Mouse (Mus musculus) heart, adult 2 months (tissue): Measurements from ENCODE around the gene Tmem50a. TPM values are rescaled to one million over a fixed set of nuclear protein-coding genes. Genes with fewer than 3 reads are reported as not detected.

Experiments
- DNase-seq, 2 experiments: peaks; one replicate each; pipeline ENCODE4 v3.0.0; 2021
- H3K27ac ChIP-seq: fragments of 200-600 bp; 2 replicates; pipeline ENCODE4 v1.8.1; 2022
- H3K27me3 ChIP-seq: fragments of 200-500 bp; 2 replicates; pipeline ENCODE4 v1.6.1; 2012; ENCODE audit warnings: mild to moderate bottlenecking, low read length, inconsistent platforms, mixed read lengths; ENCODE audit not compliant: control insufficient read depth, insufficient read depth
- H3K36me3 ChIP-seq: fragments of 200-500 bp; 2 replicates; pipeline ENCODE4 v1.6.1; 2012; ENCODE audit warnings: low read length, inconsistent platforms; ENCODE audit not compliant: control insufficient read depth, insufficient read depth
- H3K4me1 ChIP-seq: fragments of 200-500 bp; 2 replicates; pipeline ENCODE4 v1.6.1; 2011; ENCODE audit warnings: low read length; ENCODE audit not compliant: control insufficient read depth, insufficient read depth
- H3K4me3 ChIP-seq: fragments of 200-600 bp; 2 replicates; pipeline ENCODE4 v1.8.1; 2022
- H3K79me2 ChIP-seq: fragments of 200-500 bp; replicated peaks from 2 replicates; pipeline ENCODE4 v1.6.1; 2012; ENCODE audit warnings: mild to moderate bottlenecking, inconsistent platforms, low read length, moderate library complexity, mixed read lengths; ENCODE audit not compliant: control insufficient read depth, insufficient read depth
- H3K9ac ChIP-seq: fragments of 200-500 bp; 2 replicates; pipeline ENCODE4 v1.6.1; 2012; ENCODE audit warnings: low read depth, mild to moderate bottlenecking, control low read depth, inconsistent platforms, low read length, mixed read lengths
- CTCF ChIP-seq: fragments of 200-600 bp; IDR thresholded peaks from 2 replicates; pipeline ENCODE4 v1.8.1; 2022; ENCODE audit warnings: antibody characterized with exemption, mild to moderate bottlenecking, moderate library complexity
- EP300 ChIP-seq: fragments of 200-500 bp; IDR thresholded peaks from 2 replicates; pipeline ENCODE4 v1.6.1; 2011; ENCODE audit warnings: low read depth, low read length, control low read depth; ENCODE audit not compliant: insufficient read depth
- POLR2A ChIP-seq: fragments of 200-500 bp; IDR thresholded peaks from 2 replicates; pipeline ENCODE4 v1.6.1; 2011; ENCODE audit warnings: mild to moderate bottlenecking, low read depth, low read length, control low read depth; ENCODE audit not compliant: insufficient read depth
- WGBS: fragments of 180-500 bp; shearing (Covaris S2); methylation state at CpG from one replicate; pipeline ENCODE4 v1.1.7; 2018; 5-methylcytosine and 5-hydroxymethylcytosine counted together
- intact Hi-C: fragments of 180-260 bp; cut with DNase I; formaldehyde crosslinking; loops from one replicate; pipeline ENCODE4 v1.15.1; 2025
- polyA plus RNA-seq: library from polyadenylated mRNA; depleted of rRNA; stranded (reverse); fragments of >200 nt; gene quantifications from 2 replicates; pipeline ENCODE4 v1.2.3, GENCODE M21; 2012
- total RNA-seq, 2 experiments: library from RNA; stranded (reverse); gene quantifications; 2 replicates each; pipeline ENCODE4 v1.2.3; 2021

Gene Tmem50a
- total and polyA plus RNA-seq, 3 experiments: 59.3 to 81.8 (median 69.2) TPM

DNA sequence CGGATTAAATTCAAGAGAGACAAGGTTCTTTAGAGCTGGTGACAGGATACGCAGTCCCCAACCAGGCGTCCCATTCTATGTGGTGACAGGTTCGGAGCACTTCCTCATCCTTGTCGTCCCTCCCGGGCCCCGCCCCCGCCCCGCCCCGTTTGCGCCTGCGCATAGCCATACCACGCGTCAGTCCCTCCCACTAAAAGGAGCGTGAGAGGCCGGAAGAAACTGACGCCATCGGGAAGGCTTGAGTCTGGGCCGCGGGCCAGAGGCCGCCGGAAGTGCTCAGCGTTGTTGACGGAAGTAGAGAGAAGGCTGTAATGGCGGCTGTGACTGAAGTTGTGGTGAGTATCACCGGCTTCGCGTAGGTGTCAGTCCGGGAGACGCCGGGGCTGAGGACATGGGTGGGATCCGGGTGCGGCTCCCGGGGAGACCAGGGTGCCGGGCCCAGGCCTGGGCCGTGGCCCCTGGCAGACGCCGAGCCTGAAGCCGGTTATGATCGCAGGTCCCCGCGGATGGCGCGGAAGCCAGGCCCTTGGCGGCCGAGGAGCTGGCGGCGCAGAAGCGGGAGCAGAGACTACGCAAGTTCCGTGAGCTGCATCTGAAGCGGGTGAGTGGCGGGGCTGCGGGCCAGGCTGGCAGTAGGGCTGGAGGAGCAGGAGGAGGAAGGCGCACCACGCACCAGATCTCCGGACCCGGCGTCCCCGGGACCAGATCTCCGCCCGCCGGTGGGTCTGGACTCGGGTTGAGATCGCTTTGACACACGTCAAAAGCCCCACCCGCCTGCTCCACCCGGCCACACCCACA lies 16.1 kb upstream of the Tmem50a start, which contains the start of gene Syf2:
Gene Syf2, plus strand, starts transcription at position 215 of the 798 bp plus-strand sequence.
- Histone ChIP-seq H3K27me3 (no peaks in the 10 kb centered on the region), H3K36me3 (peaks cover 35% of the 10 kb centered on the region), H3K27ac (peak within 1 kb of the TSS; percentile 88), H3K4me3 (peak within 1 kb of the TSS; percentile 96), H3K9ac (peak within 1 kb of the TSS; percentile 95), H3K4me1 (peaks cover 1% of the 10 kb centered on the region; the same call in 1 of the 2 replicates), H3K79me2 (0 out of 2 replicates have a peak, but pooled peaks cover 1% of the 10 kb centered on the region)
- intact Hi-C loops: loop anchor here (2.0 kb wide), 1 partner anchor 16 kb away; the partner anchor contains the start of gene Tmem50a
- WGBS: under 1% methylated on average over 67 of the region's 68 CpGs
- DNase-seq: peak; percentile 94 to 95
- peak; percentile 73 for TF ChIP-seq EP300
- peak; percentile 87 for TF ChIP-seq POLR2A
- no peak for TF ChIP-seq CTCF

DNA sequence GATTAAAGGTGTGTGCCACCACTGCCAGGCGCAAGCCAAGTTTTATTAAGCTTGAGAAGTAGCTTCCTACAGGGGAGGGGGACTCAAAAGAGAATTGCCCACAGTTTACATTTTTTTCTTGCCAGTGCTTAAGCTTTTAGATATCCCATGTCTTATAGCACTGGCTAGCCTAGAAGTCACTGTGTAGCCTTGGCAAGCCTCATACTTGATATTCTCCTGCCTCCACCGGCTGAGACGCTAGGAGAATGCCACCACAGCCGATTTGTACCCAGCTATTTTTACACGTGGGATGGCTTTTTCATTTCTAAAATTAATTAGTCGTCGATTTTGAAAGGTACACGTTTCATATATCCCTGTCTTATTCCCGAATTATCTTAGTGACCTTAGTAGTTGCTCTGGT lies 15.4 kb upstream of the Tmem50a start:
- intact Hi-C loops: loop anchor here (2.0 kb wide), 1 partner anchor 15 kb away; the partner anchor contains the start of gene Tmem50a
- Histone ChIP-seq H3K4me3 (peak overlapping the region; percentile 58), H3K36me3 (peaks cover 38% of the 10 kb centered on the region), H3K27ac (peak overlapping the region; percentile 82), H3K4me1 (peaks cover 3% of the 10 kb centered on the region), H3K9ac (peak overlapping the region; percentile 39; the same call in 1 of the 2 replicates), H3K79me2 (0 out of 2 replicates have a peak, but pooled peaks cover 1% of the 10 kb centered on the region), H3K27me3 (no peaks in the 10 kb centered on the region)
- DNase-seq: no peak
- TF ChIP-seq CTCF: no peak
- no peak for TF ChIP-seq EP300
- TF ChIP-seq POLR2A: no peak
- WGBS: 18% methylated on average over 9 of the region's 9 CpGs

DNA sequence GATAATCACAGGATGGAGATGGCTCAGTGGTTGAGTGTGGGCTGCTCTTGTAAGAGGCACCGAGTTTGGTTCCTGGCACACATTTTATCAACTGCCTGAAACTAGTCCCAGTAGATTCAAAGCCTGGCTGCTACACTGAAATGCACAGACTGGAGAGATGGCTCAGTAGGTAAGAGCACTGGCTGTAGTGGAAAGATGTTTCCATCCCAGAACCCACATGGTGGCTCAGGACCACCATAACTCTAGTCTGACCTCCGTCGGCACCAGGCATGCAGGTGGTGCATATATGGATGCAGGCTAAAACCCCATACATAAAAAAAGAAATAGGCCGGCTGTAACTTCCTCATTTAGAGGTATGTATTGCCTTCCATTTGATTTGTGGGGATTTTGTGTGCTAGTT lies 14.7 kb upstream of the Tmem50a start:
- WGBS: 55% methylated on average over 4 of the region's 4 CpGs
- TF ChIP-seq EP300: no peak
- TF ChIP-seq POLR2A: 0 out of 2 replicates have a peak, but pooled peaks have one; percentile 21
- no peak for TF ChIP-seq CTCF
- intact Hi-C loops: loop anchor here (10.0 kb wide), 3 partner anchors 335 to 1355 kb away; partner anchors contain the start of genes Pdik1l and Zfp46
- no peaks in the 10 kb centered on the region for H3K27me3 ChIP-seq
- H3K4me1 ChIP-seq: peaks cover 3% of the 10 kb centered on the region
- H3K4me3 ChIP-seq: no peak overlapping the region
- H3K27ac ChIP-seq: no peak overlapping the region
- peaks cover 42% of the 10 kb centered on the region for H3K36me3 ChIP-seq
- 0 out of 2 replicates have a peak, but pooled peaks cover 1% of the 10 kb centered on the region for H3K79me2 ChIP-seq
- H3K9ac ChIP-seq: no peak overlapping the region
- DNase-seq: no peak

GRCm38 (mm10) chr4:134928464-134928836 lies 13.6 kb upstream of the Tmem50a start:
- Histone ChIP-seq H3K4me1 (peaks cover 3% of the 10 kb centered on the region), H3K36me3 (peaks cover 42% of the 10 kb centered on the region), H3K4me3 (no peak overlapping the region), H3K27ac (no peak overlapping the region), H3K27me3 (no peaks in the 10 kb centered on the region), H3K79me2 (peaks cover 6% of the 10 kb centered on the region), H3K9ac (no peak overlapping the region)
- intact Hi-C loops: loop anchor here (10.0 kb wide), 3 partner anchors 336 to 1356 kb away; partner anchors contain the start of genes Pdik1l and Zfp46
- DNase-seq: no peak
- WGBS: 77% methylated on average over 1 of the region's 1 CpGs
- TF ChIP-seq CTCF (no peak), EP300 (0 out of 2 replicates have a peak, but pooled peaks have one; percentile 6), POLR2A (no peak)

- no peak overlapping the region for H3K27ac ChIP-seq
- 43% methylated on average over 5 of the region's 5 CpGs for WGBS
- H3K9ac ChIP-seq: no peak overlapping the region
- H3K4me1 ChIP-seq: peaks cover 3% of the 10 kb centered on the region
- H3K79me2 ChIP-seq: peaks cover 6% of the 10 kb centered on the region
- no peak for DNase-seq
- TF ChIP-seq EP300 (0 out of 2 replicates have a peak, but pooled peaks have one; percentile 15), CTCF (no peak), POLR2A (peak; percentile 62; the same call in 1 of the 2 replicates)
- no peak overlapping the region for H3K4me3 ChIP-seq
- H3K36me3 ChIP-seq: peaks cover 42% of the 10 kb centered on the region
- intact Hi-C loops: loop anchor here (10.0 kb wide), 3 partner anchors 337 to 1357 kb away; partner anchors contain the start of genes Pdik1l and Zfp46
- no peaks in the 10 kb centered on the region for H3K27me3 ChIP-seq
Measured at GRCm38 (mm10) chr4:134927815-134928463, 13.1 kb upstream of the Tmem50a start.
